Mouse (Mus musculus) intestine, embryonic 15.5 days (tissue): Measurements from ENCODE around the gene 2310011J03Rik. TPM values are rescaled to one million over a fixed set of nuclear protein-coding genes. Genes with fewer than 3 reads are reported as not detected.

Experiments used
- polyA plus RNA-seq: library from polyadenylated mRNA; unstranded; fragments of >200 nt; fragmentation: Nextera tagmentation; extraction: Ambion mirVana; gene quantifications from 2 replicates; pipeline ENCODE4 v1.2.1, GENCODE M21; 2015

2310011J03Rik gene
- polyA plus RNA-seq, 1 experiment from 2014 or later, result 51.4 TPM

Other genes starting within 250 kb of the 2310011J03Rik start
- 12.8 and 14.0 TPM in 2 replicates for gene Sbno2, start 215.0 kb downstream of the 2310011J03Rik start, polyA plus RNA-seq
- gene Stk11, start 204.7 kb downstream of the 2310011J03Rik start, polyA plus RNA-seq, result 14.4 and 21.2 TPM in 2 replicates
- 701 and 737 TPM in 2 replicates for gene Atp5d, start 181.9 kb downstream of the 2310011J03Rik start, polyA plus RNA-seq
- 4.8 and 5.1 TPM in 2 replicates for gene Cbarp, start 179.7 kb downstream of the 2310011J03Rik start, polyA plus RNA-seq
- gene Midn, start 172.3 kb downstream of the 2310011J03Rik start, polyA plus RNA-seq, result 14.1 and 16.1 TPM in 2 replicates
- gene Cirbp, start 154.6 kb downstream of the 2310011J03Rik start, polyA plus RNA-seq, result 69.4 and 83.9 TPM in 2 replicates
- gene 1600002K03Rik, start 147.6 kb downstream of the 2310011J03Rik start, polyA plus RNA-seq, result 22.9 and 25.1 TPM in 2 replicates
- 13.6 and 15.0 TPM in 2 replicates for gene Efna2, start 141.1 kb downstream of the 2310011J03Rik start, polyA plus RNA-seq
- gene Mum1, start 94.1 kb downstream of the 2310011J03Rik start, polyA plus RNA-seq, result 53.0 and 55.2 TPM in 2 replicates
- gene Ndufs7, start 71.4 kb downstream of the 2310011J03Rik start, polyA plus RNA-seq, result 467 and 534 TPM in 2 replicates
- 71.0 and 112 TPM in 2 replicates for gene Gamt, start 59.5 kb downstream of the 2310011J03Rik start, polyA plus RNA-seq
- gene Dazap1, start 59.1 kb downstream of the 2310011J03Rik start, polyA plus RNA-seq, result 53.1 and 57.0 TPM in 2 replicates
- 974 and 1,020 TPM in 2 replicates for gene Rps15, start 28.1 kb downstream of the 2310011J03Rik start, polyA plus RNA-seq
- gene Apc2, start 24.6 kb downstream of the 2310011J03Rik start, polyA plus RNA-seq, result 4.9 and 6.5 TPM in 2 replicates
- gene Pcsk4, start 9.0 kb upstream of the 2310011J03Rik start, polyA plus RNA-seq, result 8.1 and 8.8 TPM in 2 replicates
- 132 and 159 TPM in 2 replicates for gene Reep6, start 9.4 kb upstream of the 2310011J03Rik start, polyA plus RNA-seq
- gene Adamtsl5, start 27.9 kb upstream of the 2310011J03Rik start, polyA plus RNA-seq, result 19.3 and 20.4 TPM in 2 replicates
- 0.32 and 0.63 TPM in 2 replicates for gene Plk5, start 35.9 kb upstream of the 2310011J03Rik start, polyA plus RNA-seq
- gene Mex3d, start 67.1 kb upstream of the 2310011J03Rik start, polyA plus RNA-seq, result 5.5 and 6.9 TPM in 2 replicates
- gene Mbd3, start 79.0 kb upstream of the 2310011J03Rik start, polyA plus RNA-seq, result 180 and 201 TPM in 2 replicates
- gene Uqcr11, start 86.3 kb upstream of the 2310011J03Rik start, polyA plus RNA-seq, result 890 and 1,161 TPM in 2 replicates
- gene Tcf3, start 113.1 kb upstream of the 2310011J03Rik start, polyA plus RNA-seq, result 91.7 and 94.2 TPM in 2 replicates
- gene Onecut3, start 174.3 kb upstream of the 2310011J03Rik start, polyA plus RNA-seq, result 0.06 and 0.10 TPM in 2 replicates
- 0.09 and 0.19 TPM in 2 replicates for gene Atp8b3, start 218.6 kb upstream of the 2310011J03Rik start, polyA plus RNA-seq
- gene Rexo1, start 241.0 kb upstream of the 2310011J03Rik start, polyA plus RNA-seq, result 23.6 and 25.0 TPM in 2 replicates